ENCODE assay signal across 9 mouse cellular contexts in genomic region chr5:9056020-9056660, GRCm38 (mm10). TPM values are rescaled to one million over a fixed set of nuclear protein-coding genes. Genes with fewer than 3 reads are reported as not detected.
DNase-seq lines count a peak whose midpoint lies in the region; ATAC-seq and TF ChIP-seq lines count a peak whose summit lies in the region.
"Had no signal": no experiment of that assay in that cellular context is flagged by ENCODE, and none has a peak within 500 bp of the region (broad histone marks: within the 10 kb centered on the region; RNA-seq: fewer than 3 reads in every experiment).

No protein-coding gene starts in this region.

- no peaks in the 10 kb centered on the region for H3K9me3 ChIP-seq in E14TG2a.4 (ENCODE audit: low read length)
- H3K9me3 ChIP-seq in hindbrain, embryonic 13.5 days = no peaks in the 10 kb centered on the region
- H3K9me3 ChIP-seq: heart, embryonic 13.5 days had no signal

- no peak overlapping the region for H3K27ac ChIP-seq in hindbrain, embryonic 13.5 days
- H3K27ac ChIP-seq: heart, embryonic 13.5 days had no signal

- no peaks in the 10 kb centered on the region for H3K36me3 ChIP-seq in E14TG2a.4 (ENCODE audit: insufficient read depth, low read length)
- H3K36me3 ChIP-seq in hindbrain, embryonic 13.5 days = no peaks in the 10 kb centered on the region
- H3K36me3 ChIP-seq: heart, embryonic 13.5 days had no signal

- H3K27me3 ChIP-seq in E14TG2a.4 (ENCODE audit: insufficient read depth, low read length) = no peaks in the 10 kb centered on the region
- H3K27me3 ChIP-seq in hindbrain, embryonic 13.5 days = no peaks in the 10 kb centered on the region
- H3K27me3 ChIP-seq: heart, embryonic 13.5 days had no signal

- H3K9ac ChIP-seq in hindbrain, embryonic 13.5 days = no peak overlapping the region
- H3K9ac ChIP-seq: heart, embryonic 13.5 days had no signal

- peak; percentile 75 for DNase-seq in adrenal gland, postnatal 10 days
- DNase-seq in embryo, embryonic 9.5 days (ENCODE audit: extremely low spot score) = peak; percentile 46
- peak; percentile 64 for DNase-seq in layer of hippocampus, adult 9-10 months (ENCODE audit: low spot score)
- DNase-seq in lung, postnatal 25 days (ENCODE audit: low spot score) = peak; percentile 70
- DNase-seq in right cerebral cortex, postnatal 10 days (ENCODE audit: low spot score in 2 of 2) = peak; percentile 81 to 86
- DNase-seq in ovary, postnatal 10 days (ENCODE audit: low spot score) = no peak

- H3K4me2 ChIP-seq in hindbrain, embryonic 13.5 days = no peak overlapping the region
- H3K4me2 ChIP-seq: heart, embryonic 13.5 days had no signal

- H3K4me1 ChIP-seq in E14TG2a.4 (replicated peaks; ENCODE audit: low read depth, low read length) = no peaks in the 10 kb centered on the region
- no peaks in the 10 kb centered on the region for H3K4me1 ChIP-seq in hindbrain, embryonic 13.5 days (replicated peaks)
- H3K4me1 ChIP-seq: heart, embryonic 13.5 days had no signal

- peak; percentile 99 for TF ChIP-seq CTCF in E14TG2a.4 (conservative IDR thresholded peaks at IDR 0.05; ENCODE audit: low read length)

- no peak overlapping the region for H3K4me3 ChIP-seq in E14TG2a.4 (replicated peaks; ENCODE audit: low read length)
- H3K4me3 ChIP-seq in hindbrain, embryonic 13.5 days = no peak overlapping the region
- H3K4me3 ChIP-seq: heart, embryonic 13.5 days had no signal

- WGBS in hindbrain, embryonic 13.5 days = 31% methylated on average over 3 of the region's 3 CpGs

- ATAC-seq in hindbrain, embryonic 13.5 days (ENCODE audit: low FRiP score) = peak; percentile 66; the same call in 1 of the 2 replicates

RNA-seq across cellular contexts. Expression of gene Tmem243, which starts 44.3 kb away (rescaled TPM):
- total RNA-seq in adrenal gland, postnatal 10 days (2021) = 10 to 100 TPM; 26.2 to 26.8 TPM
- polyA plus RNA-seq in hindbrain, embryonic 13.5 days (2015; fragmentation: Nextera tagmentation; extraction: Ambion mirVana) = 13.9 and 14.2 TPM in 2 replicates

RNA-seq across cellular contexts. Expression of gene Crot, which starts 59.0 kb away (rescaled TPM):
- total RNA-seq in adrenal gland, postnatal 10 days (2021) = 100 to 1,000 TPM in 1 of 2 experiments, 10 to 100 TPM in 1; 82.2 to 158 TPM
- 23.1 and 23.3 TPM in 2 replicates for polyA plus RNA-seq in hindbrain, embryonic 13.5 days (2015; fragmentation: Nextera tagmentation; extraction: Ambion mirVana)
